Mouse (Mus musculus): ENCODE results near the gene Rhot2. TPM values are rescaled to one million over a fixed set of nuclear protein-coding genes. Genes with fewer than 3 reads are reported as not detected.

Gene Rhot2
- polyA plus RNA-seq, 1 experiment from 2014 or later = 7.1 TPM

GRCm38 (mm10) chr17:25792615-25793014 lies 52.0 kb downstream of the Rhot2 start, which contains the start of gene Fam173a:
Gene Fam173a, minus strand, starts transcription at chr17:25792901.
- 1% methylated on average over 13 of the region's 14 CpGs for WGBS
- Histone ChIP-seq H3K36me3 (replicated peaks; ENCODE audit: control insufficient read depth, insufficient read depth, low read depth, low read length) (no peaks in the 10 kb centered on the region; the same call in 1 of the 2 replicates), H3K9ac (replicated peaks; ENCODE audit: low read length) (peak within 1 kb of the TSS; percentile 83), H3K4me1 (ENCODE audit: control insufficient read depth, insufficient read depth, low read length) (peaks cover 7% of the 10 kb centered on the region), H3K27ac (replicated peaks; ENCODE audit: low read depth, low read length) (peak within 1 kb of the TSS; percentile 90), H3K4me3 (ENCODE audit: low read depth, low read length) (peak within 1 kb of the TSS; percentile 67), H3K9me3 (replicated peaks; ENCODE audit: control insufficient read depth, low read length) (no peaks in the 10 kb centered on the region), H3K27me3 (ENCODE audit: control insufficient read depth, insufficient read depth, low read length) (no peaks in the 10 kb centered on the region), H3K4me2 (ENCODE audit: low read depth, low read length) (peak within 1 kb of the TSS; percentile 87)
- ATAC-seq (replicated peaks; ENCODE audit: insufficient number of reproducible peaks, low FRiP score, low TSS enrichment, low read depth) (peak; percentile 21), DNase-seq (ENCODE audit: low spot score) (peak; percentile 79)

GRCm38 (mm10) chr17:25791843-25792527 lies 52.7 kb downstream of the Rhot2 start:
- no peaks in the 10 kb centered on the region for H3K9me3 ChIP-seq (replicated peaks; ENCODE audit: control insufficient read depth, low read length)
- no peaks in the 10 kb centered on the region; the same call in 1 of the 2 replicates for H3K36me3 ChIP-seq (replicated peaks; ENCODE audit: control insufficient read depth, insufficient read depth, low read depth, low read length)
- ATAC-seq (replicated peaks; ENCODE audit: insufficient number of reproducible peaks, low FRiP score, low TSS enrichment, low read depth) = peak; percentile 25
- WGBS = under 1% methylated on average over 45 of the region's 45 CpGs
- H3K4me3 ChIP-seq (ENCODE audit: low read depth, low read length) = peak overlapping the region; percentile 67
- peaks cover 7% of the 10 kb centered on the region for H3K4me1 ChIP-seq (ENCODE audit: control insufficient read depth, insufficient read depth, low read length)
- DNase-seq (ENCODE audit: low spot score) = peak; percentile 88
- H3K27ac ChIP-seq (replicated peaks; ENCODE audit: low read depth, low read length) = peak overlapping the region; percentile 90
- peak overlapping the region; percentile 83 for H3K9ac ChIP-seq (replicated peaks; ENCODE audit: low read length)
- H3K27me3 ChIP-seq (ENCODE audit: control insufficient read depth, insufficient read depth, low read length) = no peaks in the 10 kb centered on the region
- peak overlapping the region; percentile 87 for H3K4me2 ChIP-seq (ENCODE audit: low read depth, low read length)

- DNase-seq (ENCODE audit: low spot score) (no peak), ATAC-seq (replicated peaks; ENCODE audit: insufficient number of reproducible peaks, low FRiP score, low TSS enrichment, low read depth) (0 out of 2 replicates have a peak, but pooled peaks have one; percentile 3)
- peak overlapping the region; percentile 83 for H3K9ac ChIP-seq (replicated peaks; ENCODE audit: low read length)
- peak overlapping the region; percentile 87 for H3K4me2 ChIP-seq (ENCODE audit: low read depth, low read length)
- WGBS = 27% methylated on average over 19 of the region's 19 CpGs
- no peaks in the 10 kb centered on the region for H3K27me3 ChIP-seq (ENCODE audit: control insufficient read depth, insufficient read depth, low read length)
- peak overlapping the region; percentile 67 for H3K4me3 ChIP-seq (ENCODE audit: low read depth, low read length)
- H3K4me1 ChIP-seq (ENCODE audit: control insufficient read depth, insufficient read depth, low read length) = peaks cover 7% of the 10 kb centered on the region
- H3K27ac ChIP-seq (replicated peaks; ENCODE audit: low read depth, low read length) = peak overlapping the region; percentile 90
- no peaks in the 10 kb centered on the region; the same call in 1 of the 2 replicates for H3K36me3 ChIP-seq (replicated peaks; ENCODE audit: control insufficient read depth, insufficient read depth, low read depth, low read length)
- H3K9me3 ChIP-seq (replicated peaks; ENCODE audit: control insufficient read depth, low read length) = no peaks in the 10 kb centered on the region
Observed at GRCm38 (mm10) chr17:25791320-25791842, 53.3 kb downstream of the Rhot2 start.

Small RNAs within 50 kb of the gene (microRNA-seq; reads per million reads assigned to microRNA genes)
- gene Mir3082 (ENCODE audit: borderline number of aligned reads) = not detected

Other genes starting within 250 kb of the Rhot2 start
- gene Gng13, start 127.7 kb downstream of the Rhot2 start, polyA plus RNA-seq (2014; fragmentation: Nextera tagmentation; extraction: Ambion mirVana) = 1.7 and 2.4 TPM in 2 replicates
- 17.7 and 21.2 TPM in 2 replicates for gene Chtf18, start 117.4 kb downstream of the Rhot2 start, polyA plus RNA-seq (2014; fragmentation: Nextera tagmentation; extraction: Ambion mirVana)
- gene Rpusd1, start 117.2 kb downstream of the Rhot2 start, polyA plus RNA-seq (2014; fragmentation: Nextera tagmentation; extraction: Ambion mirVana) = 18.7 and 19.4 TPM in 2 replicates
- 0.10 TPM in 1 of 2 replicates, not detected in the other for gene Mslnl, start 108.8 kb downstream of the Rhot2 start, polyA plus RNA-seq (2014; fragmentation: Nextera tagmentation; extraction: Ambion mirVana)
- 0.63 TPM in 1 of 2 replicates, not detected in the other for gene Msln, start 90.5 kb downstream of the Rhot2 start, polyA plus RNA-seq (2014; fragmentation: Nextera tagmentation; extraction: Ambion mirVana)
- 23.8 and 24.5 TPM in 2 replicates for gene Narfl, start 71.1 kb downstream of the Rhot2 start, polyA plus RNA-seq (2014; fragmentation: Nextera tagmentation; extraction: Ambion mirVana)
- gene Haghl, start 59.2 kb downstream of the Rhot2 start, polyA plus RNA-seq (2014; fragmentation: Nextera tagmentation; extraction: Ambion mirVana) = 58.7 and 61.1 TPM in 2 replicates
- not detected in 2 replicates for gene Ccdc78, start 58.3 kb downstream of the Rhot2 start, polyA plus RNA-seq (2014; fragmentation: Nextera tagmentation; extraction: Ambion mirVana)
- gene Fam173a, start 52.0 kb downstream of the Rhot2 start, polyA plus RNA-seq (2014; fragmentation: Nextera tagmentation; extraction: Ambion mirVana) = 58.4 and 62.9 TPM in 2 replicates
- not detected in 2 replicates for gene AC134908.4, start 49.2 kb downstream of the Rhot2 start, polyA plus RNA-seq (2014; fragmentation: Nextera tagmentation; extraction: Ambion mirVana)
- 13.4 and 15.6 TPM in 2 replicates for gene Metrn, start 47.7 kb downstream of the Rhot2 start, polyA plus RNA-seq (2014; fragmentation: Nextera tagmentation; extraction: Ambion mirVana)
- 3.9 and 4.2 TPM in 2 replicates for gene Fbxl16, start 35.8 kb downstream of the Rhot2 start, polyA plus RNA-seq (2014; fragmentation: Nextera tagmentation; extraction: Ambion mirVana)
- gene Wdr24, start 21.2 kb downstream of the Rhot2 start, polyA plus RNA-seq (2014; fragmentation: Nextera tagmentation; extraction: Ambion mirVana) = 24.5 and 26.9 TPM in 2 replicates
- 42.0 and 47.7 TPM in 2 replicates for gene Jmjd8, start 16.0 kb downstream of the Rhot2 start, polyA plus RNA-seq (2014; fragmentation: Nextera tagmentation; extraction: Ambion mirVana)
- gene Stub1, start 11.4 kb downstream of the Rhot2 start, polyA plus RNA-seq (2014; fragmentation: Nextera tagmentation; extraction: Ambion mirVana) = 323 and 352 TPM in 2 replicates
- gene Rhbdl1, start 7.6 kb downstream of the Rhot2 start, polyA plus RNA-seq (2014; fragmentation: Nextera tagmentation; extraction: Ambion mirVana) = 1.1 and 1.5 TPM in 2 replicates
- 0.36 and 1.2 TPM in 2 replicates for gene Gm20683, start 3.1 kb downstream of the Rhot2 start, polyA plus RNA-seq (2014; fragmentation: Nextera tagmentation; extraction: Ambion mirVana)
- 14.7 and 15.1 TPM in 2 replicates for gene Wdr90, start 16.6 kb upstream of the Rhot2 start, polyA plus RNA-seq (2014; fragmentation: Nextera tagmentation; extraction: Ambion mirVana)
- gene Mcrip2, start 23.9 kb upstream of the Rhot2 start, polyA plus RNA-seq (2014; fragmentation: Nextera tagmentation; extraction: Ambion mirVana) = 7.3 and 9.5 TPM in 2 replicates
- gene Mettl26, start 30.2 kb upstream of the Rhot2 start, polyA plus RNA-seq (2014; fragmentation: Nextera tagmentation; extraction: Ambion mirVana) = 49.8 and 63.3 TPM in 2 replicates
- 0.63 and 0.87 TPM in 2 replicates for gene Wfikkn1, start 36.0 kb upstream of the Rhot2 start, polyA plus RNA-seq (2014; fragmentation: Nextera tagmentation; extraction: Ambion mirVana)
- 17.6 and 18.7 TPM in 2 replicates for gene Rab40c, start 74.9 kb upstream of the Rhot2 start, polyA plus RNA-seq (2014; fragmentation: Nextera tagmentation; extraction: Ambion mirVana)
- 40.2 and 41.4 TPM in 2 replicates for gene Pigq, start 100.1 kb upstream of the Rhot2 start, polyA plus RNA-seq (2014; fragmentation: Nextera tagmentation; extraction: Ambion mirVana)
- gene Nhlrc4, start 100.1 kb upstream of the Rhot2 start, polyA plus RNA-seq (2014; fragmentation: Nextera tagmentation; extraction: Ambion mirVana) = 0.15 TPM in 1 of 2 replicates, not detected in the other
- gene A930017K11Rik, start 107.7 kb upstream of the Rhot2 start, polyA plus RNA-seq (2014; fragmentation: Nextera tagmentation; extraction: Ambion mirVana) = 0.15 and 0.49 TPM in 2 replicates
- 17.4 and 20.2 TPM in 2 replicates for gene Capn15, start 140.9 kb upstream of the Rhot2 start, polyA plus RNA-seq (2014; fragmentation: Nextera tagmentation; extraction: Ambion mirVana)
- 12.9 and 16.1 TPM in 2 replicates for gene Rab11fip3, start 224.7 kb upstream of the Rhot2 start, polyA plus RNA-seq (2014; fragmentation: Nextera tagmentation; extraction: Ambion mirVana)
- 18.8 and 19.0 TPM in 2 replicates for gene Decr2, start 245.5 kb upstream of the Rhot2 start, polyA plus RNA-seq (2014; fragmentation: Nextera tagmentation; extraction: Ambion mirVana)